Mouse (Mus musculus) lung, adult 2 months (tissue): ENCODE results near the gene Nedd4.

ENCODE experiments used
- CTCF ChIP-seq: fragments of 200-500 bp; IDR thresholded peaks from 2 replicates; pipeline ENCODE4 v1.5.1; 2011; ENCODE audit warnings: mild to moderate bottlenecking, low read length, control low read depth; ENCODE audit not compliant: insufficient read depth
- POLR2A ChIP-seq: fragments of 200-500 bp; IDR thresholded peaks from 2 replicates; pipeline ENCODE4 v1.6.1; 2011; ENCODE audit warnings: low read depth, mild to moderate bottlenecking, control low read depth, low read length, borderline replicate concordance; ENCODE audit errors: extremely low read depth

GRCm38 (mm10) chr9:72663534-72663918, 1.4 kb downstream of the Nedd4 start:
- TF ChIP-seq CTCF (no peak), POLR2A (no peak)
